Mouse (Mus musculus) kidney, adult 2 months (tissue): ENCODE data around the gene Klc3. TPM values are rescaled to one million over a fixed set of nuclear protein-coding genes. Genes with fewer than 3 reads are reported as not detected.

Source experiments
- DNase-seq: peaks from one replicate; pipeline ENCODE4 v3.0.0; 2021
- H3K27ac ChIP-seq: fragments of 200-500 bp; 2 replicates; pipeline ENCODE4 v1.5.1; 2012; ENCODE audit warnings: low read depth, low read length, control low read depth, inconsistent platforms; ENCODE audit not compliant: insufficient read depth
- H3K27me3 ChIP-seq: fragments of 200-500 bp; replicated peaks from 2 replicates; pipeline ENCODE4 v1.6.1; 2012; ENCODE audit warnings: mild to moderate bottlenecking, moderate library complexity, low read length, inconsistent platforms; ENCODE audit not compliant: control insufficient read depth, insufficient read depth
- H3K36me3 ChIP-seq: fragments of 200-500 bp; 2 replicates; pipeline ENCODE4 v1.6.1; 2012; ENCODE audit warnings: mild to moderate bottlenecking, moderate library complexity, low read length, inconsistent platforms; ENCODE audit not compliant: control insufficient read depth, insufficient read depth
- H3K4me1 ChIP-seq: fragments of 200-500 bp; 2 replicates; pipeline ENCODE4 v1.6.1; 2011; ENCODE audit warnings: low read length; ENCODE audit not compliant: control insufficient read depth, insufficient read depth
- H3K4me3 ChIP-seq: fragments of 200-500 bp; 2 replicates; pipeline ENCODE4 v1.5.1; 2011; ENCODE audit warnings: mild to moderate bottlenecking, low read depth, low read length, control low read depth; ENCODE audit not compliant: insufficient read depth
- CTCF ChIP-seq: fragments of 200-500 bp; conservative IDR thresholded peaks from 2 replicates; pipeline ENCODE4 v1.5.1; 2011; ENCODE audit warnings: low read depth, mild to moderate bottlenecking, control low read depth, low read length, moderate library complexity, mixed read lengths; ENCODE audit not compliant: insufficient read depth, insufficient read length
- POLR2A ChIP-seq: fragments of 200-500 bp; IDR thresholded peaks from one replicate; pipeline ENCODE4 v1.6.1; 2011; ENCODE audit warnings: low read depth, low read length, control low read depth
- WGBS: fragments of 180-500 bp; shearing (Covaris S2); methylation state at CpG from one replicate; pipeline ENCODE4 v1.1.7; 2018; 5-methylcytosine and 5-hydroxymethylcytosine counted together
- polyA plus RNA-seq: library from polyadenylated mRNA; depleted of rRNA; stranded (reverse); fragments of >200 nt; gene quantifications from 2 replicates; pipeline ENCODE4 v1.2.3, GENCODE M21; 2012

Gene Klc3
- polyA plus RNA-seq, 1 experiment, result 3.7 TPM

- Histone ChIP-seq H3K4me3 (no peak overlapping the region), H3K27me3 (no peaks in the 10 kb centered on the region), H3K27ac (no peak overlapping the region), H3K4me1 (no peaks in the 10 kb centered on the region), H3K36me3 (no peaks in the 10 kb centered on the region; the same call in 1 of the 2 replicates)
- TF ChIP-seq POLR2A (no peak), CTCF (no peak)
- no peak for DNase-seq
- WGBS, result 56% methylated on average over 4 of the region's 4 CpGs
Measured at GRCm38 (mm10) chr7:19424051-19424450, 20.1 kb upstream of the Klc3 start.

DNA sequence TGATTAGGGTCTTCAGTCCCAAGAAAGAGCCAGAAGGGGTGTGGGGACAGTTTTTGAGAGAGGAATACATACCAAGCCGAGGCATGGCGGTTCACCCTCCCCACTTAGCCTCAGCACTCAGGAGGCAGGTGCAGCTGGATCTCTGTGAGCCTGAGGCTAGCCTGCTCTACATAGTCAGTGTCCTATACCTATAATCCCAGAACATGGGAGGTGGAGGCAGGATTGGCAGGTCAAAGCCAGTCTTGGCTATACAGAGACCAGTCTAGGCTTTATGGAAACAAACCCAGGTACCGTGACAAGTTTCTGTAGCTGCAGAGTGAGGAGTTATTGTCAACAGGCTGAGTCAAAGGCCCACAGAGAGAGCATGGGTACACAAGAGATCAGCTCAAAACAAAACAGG, 19.2 kb upstream of the Klc3 start:
- WGBS, result 81% methylated on average over 3 of the region's 3 CpGs
- Histone ChIP-seq H3K36me3 (no peaks in the 10 kb centered on the region; the same call in 1 of the 2 replicates), H3K4me1 (no peaks in the 10 kb centered on the region), H3K4me3 (no peak overlapping the region), H3K27me3 (no peaks in the 10 kb centered on the region), H3K27ac (no peak overlapping the region)
- TF ChIP-seq POLR2A (no peak), CTCF (no peak)
- no peak for DNase-seq

- peak overlapping the region; percentile 43 for H3K4me3 ChIP-seq
- no peaks in the 10 kb centered on the region for H3K4me1 ChIP-seq
- WGBS, result 11% methylated on average over 43 of the region's 43 CpGs
- DNase-seq, result peak; percentile 95
- H3K27me3 ChIP-seq, result no peaks in the 10 kb centered on the region
- H3K27ac ChIP-seq, result no peak overlapping the region
- TF ChIP-seq CTCF (no peak), POLR2A (no peak)
- no peaks in the 10 kb centered on the region; the same call in 1 of the 2 replicates for H3K36me3 ChIP-seq
Measured at GRCm38 (mm10) chr7:19420821-19421636, 17.1 kb upstream of the Klc3 start.

DNA sequence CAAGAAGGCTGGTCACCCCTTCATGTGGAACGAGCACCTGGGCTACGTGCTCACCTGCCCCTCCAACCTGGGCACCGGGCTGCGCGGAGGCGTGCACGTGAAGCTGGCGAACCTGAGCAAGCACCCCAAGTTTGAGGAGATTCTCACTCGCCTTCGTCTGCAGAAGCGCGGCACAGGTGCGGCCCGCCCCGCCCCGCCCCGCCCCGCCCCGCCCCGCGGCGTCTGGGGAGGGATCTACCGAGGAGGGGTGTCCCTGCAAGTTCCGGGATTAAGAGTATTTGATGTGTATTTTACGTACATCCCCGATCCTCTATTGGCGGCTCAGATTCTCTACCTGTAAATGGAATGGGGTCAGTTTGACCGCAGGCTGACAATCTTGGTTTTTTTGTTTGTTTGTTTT, 16.2 kb upstream of the Klc3 start:
- DNase-seq, result no peak
- TF ChIP-seq POLR2A (no peak), CTCF (no peak)
- H3K27ac ChIP-seq, result no peak overlapping the region
- no peaks in the 10 kb centered on the region for H3K36me3 ChIP-seq
- WGBS, result 2% methylated on average over 28 of the region's 28 CpGs
- H3K4me1 ChIP-seq, result no peaks in the 10 kb centered on the region
- 0 out of 2 replicates have a peak overlapping the region, but pooled peaks have one; percentile 20 for H3K4me3 ChIP-seq
- H3K27me3 ChIP-seq, result no peaks in the 10 kb centered on the region

DNA sequence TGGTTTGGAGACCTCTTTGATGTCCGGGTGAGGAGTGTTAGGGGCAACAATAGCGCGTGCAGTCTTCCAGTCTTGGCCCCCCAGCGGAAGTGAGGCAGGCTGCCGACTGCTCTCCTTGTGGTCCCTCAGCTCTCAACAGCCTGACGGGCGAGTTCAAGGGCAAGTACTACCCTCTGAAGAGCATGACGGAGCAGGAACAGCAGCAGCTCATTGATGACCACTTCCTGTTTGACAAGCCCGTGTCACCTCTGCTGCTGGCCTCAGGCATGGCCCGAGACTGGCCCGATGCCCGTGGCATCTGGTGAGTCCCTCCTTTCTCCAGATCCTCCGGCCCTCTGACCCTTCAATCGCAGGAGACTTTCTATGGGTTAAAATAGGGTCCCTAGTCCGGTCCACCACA, 12.7 kb upstream of the Klc3 start:
- Histone ChIP-seq H3K4me3 (no peak overlapping the region), H3K4me1 (no peaks in the 10 kb centered on the region), H3K27me3 (no peaks in the 10 kb centered on the region), H3K36me3 (no peaks in the 10 kb centered on the region), H3K27ac (no peak overlapping the region)
- no peak for DNase-seq
- TF ChIP-seq CTCF (no peak), POLR2A (no peak)
- WGBS, result 65% methylated on average over 15 of the region's 15 CpGs

DNA sequence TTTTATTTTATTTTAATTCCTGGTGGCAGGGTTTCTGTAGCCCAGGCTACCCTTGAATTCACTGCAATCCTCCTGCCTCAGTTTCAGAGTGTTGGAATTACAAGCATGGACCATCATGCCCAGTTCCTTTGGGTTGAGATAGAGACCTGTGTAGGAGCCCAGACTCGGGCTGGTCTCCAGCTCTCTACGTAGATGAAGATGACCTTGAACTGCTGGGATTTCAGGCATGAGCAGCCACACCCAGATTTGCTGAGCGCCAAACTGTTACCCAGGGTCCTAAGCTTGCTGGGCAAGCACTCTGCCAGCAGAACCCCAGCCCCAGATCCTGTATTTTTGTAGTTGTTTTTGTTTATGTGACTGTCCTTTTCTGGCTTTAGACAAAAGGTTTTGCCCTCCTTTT, 9.6 kb upstream of the Klc3 start:
- Histone ChIP-seq H3K36me3 (no peaks in the 10 kb centered on the region), H3K27ac (no peak overlapping the region), H3K4me1 (no peaks in the 10 kb centered on the region), H3K4me3 (no peak overlapping the region), H3K27me3 (no peaks in the 10 kb centered on the region)
- DNase-seq, result no peak
- 69% methylated on average over 3 of the region's 3 CpGs for WGBS
- TF ChIP-seq POLR2A (no peak), CTCF (no peak)

DNA sequence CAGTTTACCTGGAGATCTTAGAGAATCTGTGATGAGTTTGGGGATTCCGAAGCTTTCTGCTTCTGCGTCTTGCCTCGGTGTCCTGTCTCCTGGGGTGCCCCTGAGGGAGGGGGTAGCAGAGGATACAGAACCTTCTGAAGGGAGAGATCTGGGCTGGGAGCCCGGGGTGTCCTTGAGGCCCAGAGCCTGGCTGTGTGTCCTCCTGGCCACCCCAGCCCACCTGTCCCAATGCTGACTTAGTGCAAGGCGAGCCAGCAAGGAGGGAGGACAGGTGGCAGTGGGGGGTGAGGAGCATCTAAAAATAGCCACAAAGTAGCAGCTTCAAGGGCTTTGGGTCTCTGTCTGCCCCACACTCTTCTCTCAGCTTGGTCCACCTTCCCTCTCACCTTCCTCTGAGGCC, 7.9 kb upstream of the Klc3 start:
- 85% methylated on average over 5 of the region's 5 CpGs for WGBS
- no peak for DNase-seq
- H3K36me3 ChIP-seq, result no peaks in the 10 kb centered on the region
- H3K27me3 ChIP-seq, result no peaks in the 10 kb centered on the region
- H3K4me3 ChIP-seq, result no peak overlapping the region
- no peaks in the 10 kb centered on the region for H3K4me1 ChIP-seq
- no peak overlapping the region for H3K27ac ChIP-seq
- no peak for TF ChIP-seq POLR2A
- no peak for TF ChIP-seq CTCF
